Mouse (Mus musculus) kidney, adult 8-10 months (tissue): ENCODE results near the gene Tdgf1.

Source experiments
- DNase-seq, 2 experiments: peaks; one replicate each; pipeline ENCODE4 v3.0.0; 2022

Tdgf1 gene

GRCm38 (mm10) chr9:110907838-110908630, 37.9 kb downstream of the Tdgf1 start:
- DNase-seq, result no peak

- DNase-seq, result no peak
Observed at GRCm38 (mm10) chr9:110907201-110907837, 38.6 kb downstream of the Tdgf1 start.

- DNase-seq, result no peak
Observed at GRCm38 (mm10) chr9:110902271-110902670, 43.7 kb downstream of the Tdgf1 start.

- DNase-seq, result no peak
Observed at GRCm38 (mm10) chr9:110901204-110901603, 44.8 kb downstream of the Tdgf1 start.

- DNase-seq, result no peak
Observed at GRCm38 (mm10) chr9:110899451-110900008, 46.4 kb downstream of the Tdgf1 start.

- no peak for DNase-seq
Observed at GRCm38 (mm10) chr9:110896595-110896994, 49.4 kb downstream of the Tdgf1 start.

GRCm38 (mm10) chr9:110895994-110896393, 50.0 kb downstream of the Tdgf1 start:
- no peak for DNase-seq

- DNase-seq, result no peak
Observed at GRCm38 (mm10) chr9:110895507-110895906, 50.5 kb downstream of the Tdgf1 start.

- DNase-seq, result peak in 1 of 2 experiments; percentile 1
Observed at GRCm38 (mm10) chr9:110893429-110893828, 52.5 kb downstream of the Tdgf1 start.

- DNase-seq, result no peak
Observed at GRCm38 (mm10) chr9:110892552-110892951, 53.4 kb downstream of the Tdgf1 start.

- DNase-seq, result no peak
Observed at GRCm38 (mm10) chr9:110891077-110891828, 54.7 kb downstream of the Tdgf1 start.

GRCm38 (mm10) chr9:110890026-110890783, 55.8 kb downstream of the Tdgf1 start:
- DNase-seq, result peak in 1 of 2 experiments; percentile 46
